Mouse (Mus musculus): ENCODE results near the gene Lyrm7. TPM values are rescaled to one million over a fixed set of nuclear protein-coding genes. Genes with fewer than 3 reads are reported as not detected.

The Lyrm7 gene
- total RNA-seq, 2 experiments from 2014 or later, result 28.0 to 29.4 TPM

GRCm38 (mm10) chr11:54884197-54884828 lies 23.6 kb upstream of the Lyrm7 start:
- intact Hi-C loops (cut with DNase I), result no loop called here
- no peak for DNase-seq

GRCm38 (mm10) chr11:54882671-54883070 lies 22.0 kb upstream of the Lyrm7 start:
- intact Hi-C loops (cut with DNase I), result no loop called here
- DNase-seq, result peak; percentile 68 to 75

GRCm38 (mm10) chr11:54881051-54881474 lies 20.3 kb upstream of the Lyrm7 start:
- DNase-seq, result no peak

GRCm38 (mm10) chr11:54879922-54880321 lies 19.2 kb upstream of the Lyrm7 start:
- intact Hi-C loops (cut with DNase I), result loop anchor here (1.0 to 5.0 kb wide), 6 partner anchors 47 to 277 kb away; no protein-coding TSS in a partner anchor
- DNase-seq, result no peak

More at GRCm38 (mm10) chr11:54881051-54881474, 20.3 kb upstream of the Lyrm7 start:
- intact Hi-C loops (cut with DNase I), result no loop called here

GRCm38 (mm10) chr11:54879434-54879833 lies 18.7 kb upstream of the Lyrm7 start:
- intact Hi-C loops (cut with DNase I), result loop anchor here (1.0 to 5.0 kb wide), 5 partner anchors 105 to 278 kb away; no protein-coding TSS in a partner anchor
- DNase-seq, result peak; percentile 45 to 78

- intact Hi-C loops (cut with DNase I), result loop anchor here (1.0 to 5.0 kb wide), 5 partner anchors 105 to 278 kb away; no protein-coding TSS in a partner anchor
- DNase-seq, result no peak
Observed at GRCm38 (mm10) chr11:54878893-54879292, 18.2 kb upstream of the Lyrm7 start.

- intact Hi-C loops (cut with DNase I), result loop anchor here (5.0 kb wide), 3 partner anchors 161 to 281 kb away; no protein-coding TSS in a partner anchor
- no peak for DNase-seq
Observed at GRCm38 (mm10) chr11:54876031-54876430, 15.3 kb upstream of the Lyrm7 start.

- DNase-seq, result no peak
- intact Hi-C loops (cut with DNase I), result no loop called here
Observed at GRCm38 (mm10) chr11:54871831-54872537, 11.3 kb upstream of the Lyrm7 start.

GRCm38 (mm10) chr11:54869318-54869717 lies 8.6 kb upstream of the Lyrm7 start:
- DNase-seq, result no peak
- intact Hi-C loops (cut with DNase I), result loop anchor here (10.0 kb wide), 1 partner anchor 305 kb away; no protein-coding TSS in a partner anchor

GRCm38 (mm10) chr11:54868445-54868844 lies 7.7 kb upstream of the Lyrm7 start:
- no peak for DNase-seq
- intact Hi-C loops (cut with DNase I), result loop anchor here (10.0 kb wide), 1 partner anchor 304 kb away; no protein-coding TSS in a partner anchor

GRCm38 (mm10) chr11:54867903-54868434 lies 7.3 kb upstream of the Lyrm7 start:
- intact Hi-C loops (cut with DNase I), result loop anchor here (10.0 kb wide), 1 partner anchor 303 kb away; no protein-coding TSS in a partner anchor
- no peak for DNase-seq

GRCm38 (mm10) chr11:54867049-54867385 lies 6.3 kb upstream of the Lyrm7 start:
- intact Hi-C loops (cut with DNase I), result loop anchor here (10.0 kb wide), 1 partner anchor 302 kb away; no protein-coding TSS in a partner anchor
- DNase-seq, result no peak

- intact Hi-C loops (cut with DNase I), result loop anchor here (10.0 kb wide), 1 partner anchor 302 kb away; no protein-coding TSS in a partner anchor
Observed at GRCm38 (mm10) chr11:54866119-54867048, 5.7 kb upstream of the Lyrm7 start, which contains the start of gene Hint1. Hint1 (plus strand) TSS chr11:54866383.

GRCm38 (mm10) chr11:54865330-54866085 lies 4.8 kb upstream of the Lyrm7 start:
- DNase-seq, result no peak
- intact Hi-C loops (cut with DNase I), result loop anchor here (10.0 kb wide), 1 partner anchor 301 kb away; no protein-coding TSS in a partner anchor

More at GRCm38 (mm10) chr11:54866119-54867048, 5.7 kb upstream of the Lyrm7 start, which contains the start of gene Hint1:
- peak; percentile 95 to 97 for DNase-seq

- intact Hi-C loops (cut with DNase I), result loop anchor here (5.0 to 10.0 kb wide), 2 partner anchors 61 to 298 kb away; no protein-coding TSS in a partner anchor
- DNase-seq, result peak; percentile 53 to 66
Observed at GRCm38 (mm10) chr11:54862621-54863520, 2.2 kb upstream of the Lyrm7 start.

- intact Hi-C loops (cut with DNase I), result loop anchor here (2.0 to 10.0 kb wide), 3 partner anchors 59 to 297 kb away; partner anchors contain the start of gene Cdc42se2
- no peak for DNase-seq
Observed at GRCm38 (mm10) chr11:54861471-54862420, 1.0 kb upstream of the Lyrm7 start.
